In genomic region chr17:85541258-85541777, GRCm38 (mm10) we compare ENCODE assay signal across 23 mouse cellular contexts.
"Had no signal": no experiment of that assay in that cellular context is flagged by ENCODE, and none has a peak within 500 bp of the region (broad histone marks: within the 10 kb centered on the region; RNA-seq: fewer than 3 reads in every experiment).

No protein-coding gene starts in this region.

- H3K27me3 ChIP-seq: heart, embryonic 13.5 days; heart, embryonic 15.5 days; hindbrain, embryonic 15.5 days; intestine, embryonic 15.5 days; limb, embryonic 12.5 days had no signal

- H3K9me3 ChIP-seq: heart, embryonic 13.5 days; heart, embryonic 15.5 days; hindbrain, embryonic 13.5 days; hindbrain, embryonic 15.5 days; intestine, embryonic 15.5 days; limb, embryonic 12.5 days had no signal

- ATAC-seq: forebrain, postnatal 0 days; hindbrain, postnatal 0 days; intestine, embryonic 15.5 days had no signal

- H3K9ac ChIP-seq: forebrain, postnatal 0 days; heart, embryonic 13.5 days; heart, embryonic 15.5 days; hindbrain, embryonic 13.5 days; hindbrain, embryonic 15.5 days; intestine, embryonic 15.5 days; limb, embryonic 12.5 days; liver, embryonic 14.5 days had no signal

- DNase-seq: forebrain, postnatal 0 days; gastrocnemius, postnatal 14 days; gastrocnemius, postnatal 36 days; heart, adult 2 months; heart, postnatal 14 days; heart, postnatal 36 days; kidney, adult 11 months; kidney, adult 2 months; kidney, adult 9 months; kidney, postnatal 10 days; kidney, postnatal 25 days; layer of hippocampus, adult 9-11 months; layer of hippocampus, postnatal 36 days; left cerebral cortex, postnatal 4 days had no signal

- H3K27ac ChIP-seq: heart, adult 2 months; heart, embryonic 13.5 days; heart, embryonic 15.5 days; hindbrain, embryonic 13.5 days; hindbrain, embryonic 15.5 days; hindbrain, postnatal 0 days; intestine, embryonic 15.5 days; limb, embryonic 12.5 days; liver, embryonic 14.5 days had no signal

- H3K4me1 ChIP-seq: heart, embryonic 13.5 days; heart, embryonic 15.5 days; hindbrain, embryonic 13.5 days; hindbrain, embryonic 15.5 days; intestine, embryonic 15.5 days; limb, embryonic 12.5 days had no signal

- H3K4me3 ChIP-seq: heart, adult 2 months; heart, embryonic 13.5 days; heart, embryonic 15.5 days; hindbrain, embryonic 13.5 days; hindbrain, embryonic 15.5 days; intestine, embryonic 15.5 days; limb, embryonic 12.5 days had no signal

- H3K36me3 ChIP-seq: heart, embryonic 13.5 days; heart, embryonic 15.5 days; hindbrain, embryonic 13.5 days; hindbrain, embryonic 15.5 days; intestine, embryonic 15.5 days; limb, embryonic 12.5 days had no signal

- H3K4me2 ChIP-seq: heart, embryonic 11.5 days; heart, embryonic 13.5 days; heart, embryonic 15.5 days; hindbrain, embryonic 13.5 days; hindbrain, embryonic 15.5 days; intestine, embryonic 15.5 days; limb, embryonic 12.5 days had no signal
